ENCODE assay signal across 22 mouse cellular contexts in the genomic region with DNA sequence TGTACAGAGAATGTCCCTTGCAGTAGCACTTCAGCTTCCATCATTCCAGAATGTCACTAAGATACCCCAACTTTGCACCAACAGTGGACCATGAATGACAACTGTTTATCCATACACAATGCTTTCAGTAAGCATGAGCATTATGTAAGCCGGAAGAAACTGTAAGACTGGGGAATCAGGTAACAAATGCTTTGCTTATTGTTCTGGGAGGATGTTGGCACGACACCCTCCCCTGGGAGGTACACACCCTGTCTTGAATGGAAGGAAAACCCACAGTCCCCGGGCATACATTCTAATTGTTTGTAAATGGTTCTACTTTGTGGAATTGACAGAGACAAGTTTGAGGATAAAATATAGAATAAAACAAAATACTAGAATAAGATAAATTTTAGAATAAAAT.
DNase-seq lines count a peak whose midpoint lies in the region; ATAC-seq lines count a peak whose summit lies in the region.
"Had no signal": no experiment of that assay in that cellular context is flagged by ENCODE, and none has a peak within 500 bp of the region (broad histone marks: within the 10 kb centered on the region; RNA-seq: fewer than 3 reads in every experiment).

No protein-coding gene starts in this region.

- H3K4me2 ChIP-seq in kidney, embryonic 14.5 days (replicated peaks; ENCODE audit: low read depth, low read length), result no peak overlapping the region
- H3K4me2 ChIP-seq: embryonic facial prominence, embryonic 15.5 days; limb, embryonic 13.5 days; liver, embryonic 15.5 days; stomach, embryonic 15.5 days had no signal

- H3K9ac ChIP-seq in kidney, embryonic 14.5 days (ENCODE audit: low read depth, low read length), result no peak overlapping the region
- H3K9ac ChIP-seq: embryonic facial prominence, embryonic 15.5 days; limb, embryonic 13.5 days; liver, embryonic 15.5 days; stomach, embryonic 15.5 days had no signal

- ATAC-seq in kidney, embryonic 14.5 days (ENCODE audit: low FRiP score, low TSS enrichment), result no peak
- ATAC-seq: hindbrain, embryonic 16.5 days; intestine, postnatal 0 days had no signal

- H3K27me3 ChIP-seq in kidney, embryonic 14.5 days (ENCODE audit: control insufficient read depth, insufficient read depth, low read length), result no peaks in the 10 kb centered on the region
- H3K27me3 ChIP-seq: embryonic facial prominence, embryonic 15.5 days; limb, embryonic 13.5 days; liver, embryonic 15.5 days; stomach, embryonic 15.5 days had no signal

- no peaks in the 10 kb centered on the region for H3K36me3 ChIP-seq in kidney, embryonic 14.5 days (ENCODE audit: control insufficient read depth, insufficient read depth, low read length)
- H3K36me3 ChIP-seq: embryonic facial prominence, embryonic 15.5 days; limb, embryonic 13.5 days; liver, embryonic 15.5 days; stomach, embryonic 15.5 days had no signal

- no peaks in the 10 kb centered on the region for H3K9me3 ChIP-seq in kidney, embryonic 14.5 days (ENCODE audit: control insufficient read depth, low read length)
- H3K9me3 ChIP-seq: embryonic facial prominence, embryonic 15.5 days; limb, embryonic 13.5 days; liver, embryonic 15.5 days; stomach, embryonic 15.5 days had no signal

- peak; percentile 25 to 48 for DNase-seq in adrenal gland, postnatal 36 days
- DNase-seq in adrenal gland, adult (ENCODE audit: inconsistent age in 2 of 2, low spot score in 1 of 2), result no peak
- DNase-seq in kidney, adult 18-20 months, result peak; percentile 18
- peak; percentile 54 for DNase-seq in kidney, adult 9 months
- DNase-seq in lung, postnatal 14 days, result peak; percentile 32
- DNase-seq in adrenal gland, adult 8-10 months, result no peak
- DNase-seq in right cerebral cortex, postnatal 36 days (ENCODE audit: low spot score in 2 of 2), result no peak
- DNase-seq: adrenal gland, postnatal 10 days; cerebellum, adult 8-10 months; gastrocnemius, postnatal 14 days; layer of hippocampus, adult 9-11 months; midbrain, embryonic 14.5 days; spleen, adult 18-20 months; thymus, adult 2 months had no signal

- no peaks in the 10 kb centered on the region for H3K4me1 ChIP-seq in kidney, embryonic 14.5 days (ENCODE audit: control insufficient read depth, insufficient read depth, low read length)
- H3K4me1 ChIP-seq: embryonic facial prominence, embryonic 15.5 days; limb, embryonic 13.5 days; liver, embryonic 15.5 days; stomach, embryonic 15.5 days had no signal

- WGBS in kidney, embryonic 14.5 days, result 77% methylated on average over 3 of the region's 3 CpGs

- no peak overlapping the region for H3K4me3 ChIP-seq in kidney, embryonic 14.5 days (ENCODE audit: low read length)
- H3K4me3 ChIP-seq: embryonic facial prominence, embryonic 15.5 days; limb, embryonic 13.5 days; liver, embryonic 15.5 days; myocyte; stomach, embryonic 15.5 days had no signal

- no peak overlapping the region for H3K27ac ChIP-seq in kidney, embryonic 14.5 days (ENCODE audit: low read depth, low read length)
- H3K27ac ChIP-seq: embryonic facial prominence, embryonic 15.5 days; limb, embryonic 13.5 days; liver, embryonic 15.5 days; stomach, embryonic 15.5 days had no signal

Comparison
In these comparisons a context has a peak if more than half of its experiments do, and no peak if none do; other contexts are left out.
1. DNase-seq: peak in adrenal gland, postnatal 36 days (2 of 2), kidney, adult 18-20 months (single experiment), kidney, adult 9 months (single experiment) and lung, postnatal 14 days (single experiment); none in adrenal gland, adult (0 of 2), adrenal gland, adult 8-10 months (single experiment) and right cerebral cortex, postnatal 36 days (0 of 2).